Mouse (Mus musculus) forebrain, embryonic 14.5 days (tissue): ENCODE measurements around the gene BC035947. TPM values are rescaled to one million over a fixed set of nuclear protein-coding genes. Genes with fewer than 3 reads are reported as not detected.
"Not testable (repeated sequence)": the region's sequence is repeated elsewhere in the genome, so short reads cannot be mapped to it uniquely, and the experiment has no call there.

Source experiments
- ATAC-seq: fragments of 200-750 bp; cut with Nextera tagmentation; 2 replicates; pipeline ENCODE4 v1.8.0; 2017; ENCODE audit warnings: mild to moderate bottlenecking, moderate library complexity
- DNase-seq: peaks from one replicate; pipeline ENCODE4 v3.0.0-alpha.2; 2015; ENCODE audit warnings: low spot score
- H3K27ac ChIP-seq: fragments of 300-500 bp; sonication (generic); 2 replicates; pipeline ENCODE4 v1.5.1; 2014; ENCODE audit warnings: low read depth, mild to moderate bottlenecking, control low read depth, low read length, moderate library complexity
- H3K27me3 ChIP-seq: fragments of 300-500 bp; sonication (generic); replicated peaks from 2 replicates; pipeline ENCODE4 v1.6.1; 2014; ENCODE audit warnings: low read length, control low read depth, mixed read lengths; ENCODE audit not compliant: control insufficient read depth, insufficient read depth
- H3K36me3 ChIP-seq: fragments of 300-500 bp; sonication (generic); 2 replicates; pipeline ENCODE4 v1.6.1; 2014; ENCODE audit warnings: low read length, control low read depth; ENCODE audit not compliant: control insufficient read depth, insufficient read depth
- H3K4me1 ChIP-seq: fragments of 300-500 bp; sonication (generic); 2 replicates; pipeline ENCODE4 v1.6.1; 2014; ENCODE audit warnings: antibody characterized with exemption, low read length, control low read depth; ENCODE audit not compliant: control insufficient read depth, insufficient read depth
- H3K4me2 ChIP-seq: fragments of 300-500 bp; sonication (generic); 2 replicates; pipeline ENCODE4 v1.6.1; 2014; ENCODE audit warnings: mild to moderate bottlenecking, control low read depth, low read length
- H3K4me3 ChIP-seq: fragments of 300-500 bp; sonication (generic); 2 replicates; pipeline ENCODE4 v1.5.1; 2014; ENCODE audit warnings: low read depth, low read length, control low read depth
- H3K9ac ChIP-seq: fragments of 300-500 bp; sonication (generic); 2 replicates; pipeline ENCODE4 v1.6.1; 2014; ENCODE audit warnings: mild to moderate bottlenecking, low read length, control low read depth, moderate library complexity
- H3K9me3 ChIP-seq: fragments of 300-500 bp; sonication (generic); replicated peaks from 2 replicates; pipeline ENCODE4 v1.6.1; 2016; ENCODE audit warnings: low read length, control low read depth, mixed read lengths; ENCODE audit not compliant: control insufficient read depth
- WGBS: fragments of 180-500 bp; shearing (Covaris S2); extraction: QIAGEN DNeasy Blood & Tissue Kit; methylation state at CpG from one replicate; pipeline ENCODE4 v1.1.7; 2014; 5-methylcytosine and 5-hydroxymethylcytosine counted together
- polyA plus RNA-seq: library from polyadenylated mRNA; unstranded; fragments of >200 nt; fragmentation: Nextera tagmentation; extraction: Ambion mirVana; gene quantifications from 2 replicates; pipeline ENCODE4 v1.2.1, GENCODE M21; 2014

Gene BC035947
- polyA plus RNA-seq, 1 experiment from 2014 or later = 0.24 TPM

DNA sequence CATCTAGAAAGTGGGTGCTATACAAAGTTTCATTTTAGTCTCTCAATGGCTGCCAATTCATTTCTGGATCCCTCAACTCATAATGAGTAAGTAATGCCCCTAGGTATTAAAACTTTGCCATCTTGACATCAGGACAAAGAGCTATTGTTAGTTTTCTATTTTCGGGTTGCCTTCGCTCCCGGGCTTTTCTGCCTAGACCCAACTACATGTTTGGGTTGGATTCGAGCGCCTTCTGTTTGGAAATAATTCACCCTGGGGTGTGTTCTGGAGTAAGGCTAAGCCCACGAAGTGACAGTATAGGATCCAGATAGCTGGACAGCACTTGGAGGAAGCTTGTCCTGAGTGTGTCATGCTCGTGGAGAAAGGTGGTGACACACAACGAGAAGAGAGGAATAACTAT is 798 bp upstream of the BC035947 start:
- Histone ChIP-seq H3K9ac (no peak overlapping the region), H3K9me3 (no peaks in the 10 kb centered on the region), H3K36me3 (no peaks in the 10 kb centered on the region), H3K4me1 (no peaks in the 10 kb centered on the region), H3K27me3 (no peaks in the 10 kb centered on the region), H3K27ac (no peak overlapping the region), H3K4me3 (no peak overlapping the region), H3K4me2 (no peak overlapping the region)
- 79% methylated on average over 8 of the region's 8 CpGs for WGBS
- no peak for ATAC-seq
- DNase-seq = no peak

DNA sequence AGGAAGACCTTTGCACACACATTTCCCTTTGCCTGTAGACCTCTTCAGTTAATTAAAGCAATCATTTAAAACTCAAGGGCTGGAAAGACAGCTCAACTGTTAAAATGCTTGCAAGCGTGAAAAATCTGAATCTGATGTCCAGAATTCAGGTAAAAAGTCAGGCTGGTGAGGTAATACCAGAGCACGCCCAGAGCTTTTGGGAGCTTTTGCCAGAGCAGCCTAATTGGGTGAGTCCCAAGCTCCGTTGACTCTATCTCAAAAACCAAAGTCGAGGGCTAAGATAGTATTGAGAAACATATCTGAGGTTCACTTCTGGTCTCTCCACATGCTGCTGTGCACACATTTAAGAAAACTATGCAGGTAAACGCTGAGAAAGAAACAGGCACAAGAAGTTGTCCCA is 1.1 kb downstream of the BC035947 start, which contains the start of gene Mogat1:
Gene Mogat1 (plus strand): TSS at position 130 of the 400 bp plus-strand sequence.
- WGBS = 50% methylated on average over 5 of the region's 5 CpGs
- Histone ChIP-seq H3K27me3 (no peaks in the 10 kb centered on the region), H3K27ac (no peak within 1 kb of the TSS), H3K9ac (peak within 1 kb of the TSS; percentile 54), H3K36me3 (no peaks in the 10 kb centered on the region), H3K4me3 (peak within 1 kb of the TSS; percentile 22), H3K4me2 (peak within 1 kb of the TSS; percentile 54), H3K4me1 (no peaks in the 10 kb centered on the region), H3K9me3 (no peaks in the 10 kb centered on the region)
- ATAC-seq = no peak
- no peak for DNase-seq

DNA sequence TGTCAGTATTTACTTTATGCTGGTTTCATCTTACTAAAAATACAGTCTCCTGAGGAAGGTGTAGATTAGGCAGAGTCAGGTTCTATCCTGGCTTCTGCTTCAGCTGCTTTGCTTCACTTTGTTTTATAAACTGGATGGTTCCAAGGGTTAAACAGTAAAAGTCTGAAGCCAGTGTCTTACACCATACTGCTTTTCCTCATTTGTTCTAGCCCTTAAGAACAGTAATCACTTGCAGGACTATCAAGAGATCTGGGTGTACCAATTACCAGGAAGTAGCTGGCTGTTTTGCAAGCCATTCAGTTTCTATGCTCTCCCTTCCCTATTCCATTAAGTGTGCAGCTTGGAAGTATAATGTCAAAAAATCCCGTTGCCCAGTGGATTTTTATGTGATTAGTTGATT is 4.8 kb downstream of the BC035947 start:
- ATAC-seq = no peak
- no peaks in the 10 kb centered on the region for H3K4me1 ChIP-seq
- no peak overlapping the region for H3K27ac ChIP-seq
- no peak for DNase-seq
- WGBS = 70% methylated on average over 1 of the region's 1 CpGs
- no peak overlapping the region for H3K4me3 ChIP-seq
- no peaks in the 10 kb centered on the region for H3K9me3 ChIP-seq
- no peaks in the 10 kb centered on the region for H3K27me3 ChIP-seq
- no peaks in the 10 kb centered on the region for H3K36me3 ChIP-seq
- H3K4me2 ChIP-seq = no peak overlapping the region
- no peak overlapping the region for H3K9ac ChIP-seq

DNA sequence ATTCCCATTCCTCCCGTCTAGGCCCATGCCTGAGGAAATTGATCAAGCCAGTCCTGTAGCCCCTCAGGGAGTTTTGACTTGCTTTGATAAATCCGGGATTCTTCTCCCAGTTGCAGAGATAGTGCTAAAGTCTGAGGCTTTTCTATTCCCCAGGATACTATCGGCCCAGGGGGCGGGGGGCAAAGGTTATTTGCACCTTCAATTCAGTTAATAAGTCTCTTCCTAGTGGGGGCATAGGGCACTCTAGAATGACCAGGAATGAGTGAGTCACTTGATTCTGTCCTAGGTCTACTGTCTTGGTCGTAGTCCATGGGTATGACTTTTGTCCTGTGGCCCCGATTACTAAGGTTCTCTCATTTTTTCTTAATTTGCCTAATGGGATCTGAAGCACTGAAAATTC is 9.4 kb downstream of the BC035947 start:
- DNase-seq (no peak), ATAC-seq (no peak)
- 92% methylated on average over 6 of the region's 6 CpGs for WGBS
- no peaks in the 10 kb centered on the region for H3K27me3 ChIP-seq
- no peak overlapping the region for H3K4me2 ChIP-seq
- no peak overlapping the region for H3K27ac ChIP-seq
- H3K9me3 ChIP-seq = no peaks in the 10 kb centered on the region
- H3K36me3 ChIP-seq = no peaks in the 10 kb centered on the region
- no peak overlapping the region for H3K9ac ChIP-seq
- no peaks in the 10 kb centered on the region for H3K4me1 ChIP-seq
- no peak overlapping the region for H3K4me3 ChIP-seq

DNA sequence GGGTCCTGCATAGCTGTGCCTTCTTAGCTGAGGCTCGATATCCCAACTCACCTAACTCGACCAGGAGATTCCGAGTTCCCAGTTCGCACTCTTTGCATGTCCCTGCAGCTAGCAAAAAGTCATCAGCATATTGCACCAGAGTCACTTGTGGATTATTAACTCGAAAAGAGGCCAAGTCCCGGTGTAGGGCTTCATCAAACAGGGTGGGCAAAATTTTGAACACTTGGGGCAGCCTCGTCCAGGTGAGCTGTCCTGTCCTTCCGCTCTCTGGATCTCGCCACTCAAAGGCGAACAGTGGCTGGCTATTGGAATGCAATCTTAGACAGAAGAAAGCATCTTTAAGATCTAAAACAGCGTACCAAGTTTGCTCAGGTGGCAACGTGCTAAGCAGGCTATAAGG is 10.1 kb downstream of the BC035947 start:
- not testable (repeated sequence) for H3K4me3 ChIP-seq, DNase-seq, ATAC-seq, H3K4me2 ChIP-seq, H3K27me3 ChIP-seq, H3K36me3 ChIP-seq, H3K9me3 ChIP-seq, H3K4me1 ChIP-seq, H3K27ac ChIP-seq, H3K9ac ChIP-seq
- 89% methylated on average over 12 of the region's 12 CpGs for WGBS

DNA sequence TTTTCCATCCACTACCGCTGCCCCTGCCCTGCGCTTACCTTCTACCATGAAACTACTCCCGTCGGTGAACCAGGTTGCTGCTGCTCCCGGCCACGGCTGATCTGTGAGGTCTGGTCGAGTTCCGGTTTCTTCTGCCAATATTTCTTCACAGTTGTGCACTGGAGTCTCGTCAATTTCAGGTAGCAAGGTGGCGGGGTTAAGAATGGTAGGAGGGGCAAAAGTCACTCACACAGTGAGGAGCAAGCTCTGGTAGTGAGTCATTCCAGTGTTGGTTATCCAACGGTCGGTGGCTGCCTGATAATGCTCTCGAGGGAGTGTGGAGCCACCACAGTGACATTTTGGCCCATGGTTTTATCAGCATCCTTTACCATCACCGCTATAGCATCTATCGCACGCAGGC is 10.9 kb downstream of the BC035947 start:
- H3K9ac ChIP-seq = no peak overlapping the region
- 93% methylated on average over 16 of the region's 16 CpGs for WGBS
- no peaks in the 10 kb centered on the region for H3K36me3 ChIP-seq
- H3K9me3 ChIP-seq = no peaks in the 10 kb centered on the region
- H3K4me1 ChIP-seq = no peaks in the 10 kb centered on the region
- H3K27me3 ChIP-seq = no peaks in the 10 kb centered on the region
- no peak overlapping the region for H3K4me2 ChIP-seq
- no peak overlapping the region for H3K4me3 ChIP-seq
- ATAC-seq = no peak
- DNase-seq = no peak
- H3K27ac ChIP-seq = no peak overlapping the region

DNA sequence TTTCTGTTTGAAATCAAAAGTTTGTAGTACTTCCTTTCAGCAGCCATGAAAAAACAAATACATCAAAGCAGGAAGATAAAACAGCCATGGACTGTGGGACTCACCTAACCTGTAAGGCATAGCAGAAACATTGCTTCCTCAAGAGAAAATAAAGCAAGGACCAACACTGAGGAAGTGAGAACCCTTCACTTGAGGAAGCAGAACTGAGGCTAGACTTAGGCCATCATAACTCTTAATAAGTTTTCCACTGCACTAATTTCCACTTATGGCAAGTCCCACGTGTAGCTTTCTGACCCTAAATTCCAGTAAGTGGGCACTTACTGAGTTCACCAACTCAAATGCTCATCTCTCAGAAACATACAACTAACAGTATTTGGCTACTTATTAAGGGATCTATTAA is 21.8 kb downstream of the BC035947 start:
- no peak for ATAC-seq
- H3K36me3 ChIP-seq = no peaks in the 10 kb centered on the region
- no peak for DNase-seq
- H3K9ac ChIP-seq = no peak overlapping the region
- peaks cover 5% of the 10 kb centered on the region for H3K4me1 ChIP-seq
- no peak overlapping the region for H3K4me2 ChIP-seq
- 62% methylated on average over 1 of the region's 1 CpGs for WGBS
- no peaks in the 10 kb centered on the region for H3K27me3 ChIP-seq
- no peak overlapping the region for H3K4me3 ChIP-seq
- no peaks in the 10 kb centered on the region for H3K9me3 ChIP-seq
- no peak overlapping the region for H3K27ac ChIP-seq

DNA sequence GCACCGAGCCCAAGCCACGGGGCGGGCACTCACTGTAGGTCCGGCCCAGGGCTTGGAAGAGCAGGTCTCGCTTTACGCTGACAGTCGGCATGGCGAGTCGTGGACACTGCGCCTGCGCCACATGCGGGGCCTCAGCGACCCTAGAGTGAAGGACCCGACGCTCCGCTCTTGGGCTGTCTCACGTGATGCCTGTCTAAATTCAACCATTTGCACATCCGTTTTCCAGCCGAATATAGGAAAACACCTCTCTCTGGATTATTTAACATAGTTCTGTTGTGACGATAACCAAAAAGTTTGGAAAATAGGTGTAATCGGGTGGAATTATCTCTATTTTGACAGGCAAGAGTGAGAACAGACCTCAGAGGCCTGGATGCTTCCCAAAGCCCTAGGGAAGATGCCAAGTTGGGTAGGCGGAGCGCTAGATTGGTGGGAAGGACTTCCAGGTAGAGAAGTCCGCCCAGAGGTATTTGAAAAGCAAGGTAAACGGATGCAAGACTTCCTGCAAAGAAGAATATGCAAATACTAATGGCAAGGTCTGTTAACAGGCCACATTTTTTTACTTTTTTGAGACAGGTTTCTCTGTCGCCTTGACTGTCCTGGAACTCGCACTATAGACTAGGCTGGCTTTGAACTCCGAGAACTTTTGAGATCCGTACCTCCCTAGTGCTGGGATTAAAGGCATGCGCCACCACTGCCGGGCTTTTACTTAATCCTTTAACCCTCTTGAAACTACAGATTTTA is 23.0 kb downstream of the BC035947 start, which contains the start of gene Farsb:
Gene Farsb (minus strand): TSS at position 146 of the 741 bp plus-strand sequence.
- Histone ChIP-seq H3K36me3 (no peaks in the 10 kb centered on the region), H3K9ac (peak within 1 kb of the TSS; percentile 88), H3K27me3 (no peaks in the 10 kb centered on the region), H3K4me3 (peak within 1 kb of the TSS; percentile 94), H3K27ac (0 out of 2 replicates have a peak within 1 kb of the TSS, but pooled peaks have one; percentile 39), H3K4me2 (peak within 1 kb of the TSS; percentile 86), H3K4me1 (peaks cover 5% of the 10 kb centered on the region), H3K9me3 (no peaks in the 10 kb centered on the region)
- WGBS = 0% methylated on average over 31 of the region's 31 CpGs
- ATAC-seq (peak; percentile 98), DNase-seq (peak; percentile 96)

DNA sequence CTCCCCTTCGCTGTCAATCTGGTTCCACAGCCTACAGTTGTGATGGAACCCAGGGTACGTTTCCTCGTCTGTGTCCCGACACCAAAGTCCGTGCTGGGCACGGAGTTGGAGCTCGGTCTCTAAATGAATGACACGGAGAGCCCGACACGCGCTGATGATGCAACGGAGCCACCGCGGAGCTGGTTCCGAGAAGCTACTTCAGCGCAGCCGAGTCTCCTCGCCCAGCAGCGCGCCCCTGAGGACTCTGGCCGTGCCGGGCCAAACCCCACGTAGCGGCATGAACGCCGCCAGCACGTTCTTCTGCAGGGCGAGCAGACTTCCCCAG is 23.6 kb downstream of the BC035947 start:
- no peaks in the 10 kb centered on the region for H3K9me3 ChIP-seq
- H3K27ac ChIP-seq = no peak overlapping the region
- WGBS = 0% methylated on average over 28 of the region's 28 CpGs
- no peak for ATAC-seq
- peak overlapping the region; percentile 86 for H3K4me2 ChIP-seq
- peak overlapping the region; percentile 94 for H3K4me3 ChIP-seq
- H3K4me1 ChIP-seq = peaks cover 5% of the 10 kb centered on the region
- H3K9ac ChIP-seq = peak overlapping the region; percentile 88
- H3K27me3 ChIP-seq = no peaks in the 10 kb centered on the region
- H3K36me3 ChIP-seq = no peaks in the 10 kb centered on the region
- DNase-seq = no peak
